Mouse (Mus musculus) MEL (cell line): ENCODE measurements around the gene Ezr. TPM values are rescaled to one million over a fixed set of nuclear protein-coding genes. Genes with fewer than 3 reads are reported as not detected.

Source experiments
- DNase-seq: peaks from one replicate; pipeline ENCODE4 v3.0.0; 2011; ENCODE audit warnings: low read depth, low spot score
- H3K27ac ChIP-seq: 2 replicates; pipeline ENCODE4 v1.5.1; 2012; ENCODE audit warnings: low read depth, mild to moderate bottlenecking, control low read depth, low read length, moderate library complexity; ENCODE audit not compliant: control insufficient read depth
- H3K27me3 ChIP-seq, 2 experiments: fragments of 150-350 bp in 1 of 2; sonication (generic) in 1 of 2; 2 replicates each; pipeline ENCODE4 v1.6.1; 2012; ENCODE audit warnings: low read length in 2 of 2, mild to moderate bottlenecking in 2 of 2, improper control_type of control experiment in 1 of 2, moderate library complexity in 1 of 2; ENCODE audit not compliant: insufficient read depth in 2 of 2, control insufficient read depth in 1 of 2
- H3K36me3 ChIP-seq, 2 experiments: 2 replicates each; pipeline ENCODE4 v1.6.1; 2012 to 2014; ENCODE audit warnings: low read length in 2 of 2, improper control_type of control experiment in 1 of 2, inconsistent platforms in 1 of 2, mild to moderate bottlenecking in 1 of 2; ENCODE audit not compliant: insufficient read depth in 2 of 2, control insufficient read depth in 1 of 2
- H3K4me1 ChIP-seq, 2 experiments: fragments of 150-350 bp in 1 of 2; sonication (generic) in 1 of 2; 2 replicates each; pipeline ENCODE4 v1.6.1; 2012; ENCODE audit warnings: low read length in 2 of 2, improper control_type of control experiment in 1 of 2, mild to moderate bottlenecking in 1 of 2; ENCODE audit not compliant: insufficient read depth in 2 of 2, control insufficient read depth in 1 of 2
- H3K4me3 ChIP-seq, 2 experiments: fragments of 150-350 bp in 1 of 2; sonication (generic) in 1 of 2; 2 replicates each; pipeline ENCODE4 v1.5.1; 2012; ENCODE audit warnings: low read depth in 2 of 2, low read length in 2 of 2, mild to moderate bottlenecking in 2 of 2, moderate library complexity in 2 of 2, control low read depth in 1 of 2, improper control_type of control experiment in 1 of 2; ENCODE audit not compliant: control insufficient read depth in 1 of 2, insufficient read depth in 1 of 2
- H3K79me2 ChIP-seq: 2 replicates; pipeline ENCODE4 v1.6.1; 2012; ENCODE audit warnings: mild to moderate bottlenecking, low read length, moderate library complexity; ENCODE audit not compliant: control insufficient read depth, poor library complexity, insufficient read depth
- H3K9ac ChIP-seq: 2 replicates; pipeline ENCODE4 v1.6.1; 2012; ENCODE audit warnings: low read depth, mild to moderate bottlenecking, control low read depth, low read length, moderate library complexity; ENCODE audit not compliant: control insufficient read depth, poor library complexity, severe bottlenecking
- H3K9me3 ChIP-seq: fragments of 150-350 bp; sonication (generic); replicated peaks from 2 replicates; pipeline ENCODE4 v1.6.1; 2012; ENCODE audit warnings: mild to moderate bottlenecking, low read length, improper control_type of control experiment, moderate library complexity; ENCODE audit not compliant: insufficient read depth
- CHD1 ChIP-seq: IDR thresholded peaks from 2 replicates; pipeline ENCODE4 v1.6.1; 2012; ENCODE audit warnings: low read depth, mild to moderate bottlenecking, inconsistent platforms, low read length, improper control_type of control experiment
- CTCF ChIP-seq, 3 experiments: IDR thresholded peaks in 2 of 3; conservative IDR thresholded peaks in 1 of 3; 2 replicates each; pipeline ENCODE4 v1.5.1; 2011 to 2012; ENCODE audit warnings: low read length in 3 of 3, low read depth in 2 of 3, mild to moderate bottlenecking in 2 of 3, improper control_type of control experiment in 1 of 3, inconsistent platforms in 1 of 3, mixed read lengths in 1 of 3, moderate library complexity in 1 of 3; ENCODE audit not compliant: control insufficient read depth in 1 of 3, insufficient read depth in 1 of 3, poor library complexity in 1 of 3, severe bottlenecking in 1 of 3
- ELF1 ChIP-seq: IDR thresholded peaks from 2 replicates; pipeline ENCODE4 v1.6.1; 2014; ENCODE audit warnings: low read depth, mild to moderate bottlenecking, inconsistent platforms, low read length, improper control_type of control experiment, moderate library complexity
- EP300 ChIP-seq, 2 experiments: IDR thresholded peaks; 2 replicates each; pipeline ENCODE4 v1.6.1; 2011; ENCODE audit warnings: improper control_type of control experiment in 2 of 2, low read length in 2 of 2, low read depth in 1 of 2, mild to moderate bottlenecking in 1 of 2
- GABPA ChIP-seq: IDR thresholded peaks from 2 replicates; pipeline ENCODE4 v1.6.1; 2012; ENCODE audit warnings: low read depth, mild to moderate bottlenecking, inconsistent platforms, low read length, improper control_type of control experiment, moderate library complexity
- GATA1 ChIP-seq: IDR thresholded peaks from 2 replicates; pipeline ENCODE4 v1.6.1; 2011; ENCODE audit warnings: low read depth, low read length, improper control_type of control experiment
- HCFC1 ChIP-seq: IDR thresholded peaks from 2 replicates; pipeline ENCODE4 v1.6.1; 2012; ENCODE audit warnings: low read depth, mild to moderate bottlenecking, inconsistent platforms, low read length, improper control_type of control experiment, moderate library complexity
- MAX ChIP-seq: IDR thresholded peaks from 2 replicates; pipeline ENCODE4 v1.6.1; 2011; ENCODE audit warnings: low read length, improper control_type of control experiment
- MAZ ChIP-seq: IDR thresholded peaks from 2 replicates; pipeline ENCODE4 v1.6.1; 2012; ENCODE audit warnings: low read depth, mild to moderate bottlenecking, inconsistent platforms, low read length, improper control_type of control experiment
- MEF2A ChIP-seq: IDR thresholded peaks from 2 replicates; pipeline ENCODE4 v1.6.1; 2014; ENCODE audit warnings: low read depth, mild to moderate bottlenecking, inconsistent platforms, low read length, improper control_type of control experiment; ENCODE audit not compliant: poor library complexity, insufficient replicate concordance, severe bottlenecking; ENCODE audit errors: extremely low read depth
- MYC ChIP-seq: IDR thresholded peaks from 2 replicates; pipeline ENCODE4 v1.6.1; 2011; ENCODE audit warnings: low read depth, mild to moderate bottlenecking, low read length, improper control_type of control experiment, moderate library complexity
- NELFE ChIP-seq: IDR thresholded peaks from 2 replicates; pipeline ENCODE4 v1.6.1; 2011; ENCODE audit warnings: low read depth, low read length, improper control_type of control experiment
- NRF1 ChIP-seq: IDR thresholded peaks from 2 replicates; pipeline ENCODE4 v1.6.1; 2014; ENCODE audit warnings: low read depth, mild to moderate bottlenecking, inconsistent platforms, low read length, improper control_type of control experiment, moderate library complexity; ENCODE audit not compliant: poor library complexity, insufficient read depth, severe bottlenecking
- POLR2A ChIP-seq, 2 experiments: IDR thresholded peaks; 2 replicates each; pipeline ENCODE4 v1.6.1; 2011 to 2012; ENCODE audit warnings: low read length in 2 of 2, mild to moderate bottlenecking in 2 of 2, control low read depth in 1 of 2, improper control_type of control experiment in 1 of 2, low read depth in 1 of 2, moderate library complexity in 1 of 2; ENCODE audit not compliant: control insufficient read depth in 1 of 2, insufficient read depth in 1 of 2, poor library complexity in 1 of 2
- SIN3A ChIP-seq: IDR thresholded peaks from 2 replicates; pipeline ENCODE4 v1.6.1; 2012; ENCODE audit warnings: low read length, improper control_type of control experiment, inconsistent platforms
- TAL1 ChIP-seq: IDR thresholded peaks from 2 replicates; pipeline ENCODE4 v1.6.1; 2012; ENCODE audit warnings: mild to moderate bottlenecking, inconsistent platforms, low read length, moderate library complexity, mixed read lengths
- TBP ChIP-seq: IDR thresholded peaks from 2 replicates; pipeline ENCODE4 v1.8.0; 2011; ENCODE audit warnings: low read depth, low read length, improper control_type of control experiment
- USF2 ChIP-seq, 2 experiments: IDR thresholded peaks; 2 replicates each; pipeline ENCODE4 v1.6.1; 2011 to 2012; ENCODE audit warnings: improper control_type of control experiment in 2 of 2, low read length in 2 of 2, borderline replicate concordance in 1 of 2, inconsistent platforms in 1 of 2, low read depth in 1 of 2, mild to moderate bottlenecking in 1 of 2; ENCODE audit not compliant: insufficient read depth in 1 of 2
- ZC3H11A ChIP-seq: IDR thresholded peaks from 2 replicates; pipeline ENCODE4 v1.6.1; 2012; ENCODE audit warnings: low read depth, mild to moderate bottlenecking, inconsistent platforms, low read length, improper control_type of control experiment
- polyA plus RNA-seq, 2 experiments: library from polyadenylated mRNA; stranded (reverse) in 1 of 2; unstranded in 1 of 2; fragments of >175 nt in 1 of 2; fragments of >200 nt in 1 of 2; gene quantifications; 2 replicates each; pipeline versions ENCODE4 v1.2.1 to v1.2.4; 2012; ENCODE audit warnings: low replicate concordance in 2 of 2, low read depth in 1 of 2; ENCODE audit not compliant: insufficient read length in 2 of 2, insufficient read depth in 1 of 2, missing spikeins in 1 of 2
- total RNA-seq: library from RNA; depleted of rRNA; stranded (reverse); fragments of 300-350 nt; gene quantifications from 2 replicates; pipeline ENCODE4 v1.2.3, GENCODE M21; 2012

Gene Ezr
- total and polyA plus RNA-seq, 3 experiments: 48.7 to 88.7 TPM; not detected in 1

GRCm38 (mm10) chr17:6804111-6804510, 21.5 kb upstream of the Ezr start:
- DNase-seq: no peak
- Histone ChIP-seq H3K4me3 (no peak overlapping the region; a peak in 1 of 4 replicates), H3K27me3 (no peaks in the 10 kb centered on the region), H3K9me3 (no peaks in the 10 kb centered on the region)
- TF ChIP-seq CTCF (IDR thresholded peaks at IDR 0.05 in 2 of 3, conservative IDR thresholded peaks at IDR 0.05 in 1 of 3; ENCODE audit: control insufficient read depth in 1 of 3, insufficient read depth in 1 of 3, low read depth in 2 of 3, low read length in 3 of 3, poor library complexity in 1 of 3, severe bottlenecking in 1 of 3) (no peak), MYC (no peak), MAX (no peak), GABPA (no peak), CHD1 (no peak), POLR2A (IDR thresholded peaks at IDR 0.05; ENCODE audit: control insufficient read depth in 1 of 2, insufficient read depth in 1 of 2, low read depth in 1 of 2, low read length in 2 of 2, poor library complexity in 1 of 2) (no peak), TBP (no peak), ELF1 (no peak), MAZ (no peak), EP300 (IDR thresholded peaks at IDR 0.05; ENCODE audit: low read depth in 1 of 2, low read length in 2 of 2) (no peak), ZC3H11A (no peak), MEF2A (no peak), SIN3A (no peak)
- TF ChIP-seq, all 39 proteins: peak for 0
- H3K9ac ChIP-seq: no peak overlapping the region
- H3K36me3 ChIP-seq: peaks cover 0 to 12% of the 10 kb centered on the region in 2 experiments; a peak in 2 of 4 replicates
- no peak overlapping the region for H3K27ac ChIP-seq
- H3K4me1 ChIP-seq: peaks cover 5 to 12% of the 10 kb centered on the region in 2 experiments
- H3K79me2 ChIP-seq: no peaks in the 10 kb centered on the region

- Histone ChIP-seq H3K4me3 (no peak overlapping the region), H3K36me3 (peaks cover 0 to 14% of the 10 kb centered on the region in 2 experiments; a peak in 2 of 4 replicates), H3K9me3 (no peaks in the 10 kb centered on the region), H3K9ac (no peak overlapping the region), H3K27ac (no peak overlapping the region), H3K4me1 (peaks cover 5 to 12% of the 10 kb centered on the region in 2 experiments), H3K79me2 (no peaks in the 10 kb centered on the region), H3K27me3 (no peaks in the 10 kb centered on the region)
- no peak for DNase-seq
- TF ChIP-seq USF2 (IDR thresholded peaks at IDR 0.05; ENCODE audit: borderline replicate concordance in 1 of 2, insufficient read depth in 1 of 2, low read depth in 1 of 2, low read length in 2 of 2) (no peak), TAL1 (no peak), NRF1 (no peak), GATA1 (no peak), CTCF (IDR thresholded peaks at IDR 0.05 in 2 of 3, conservative IDR thresholded peaks at IDR 0.05 in 1 of 3; ENCODE audit: control insufficient read depth in 1 of 3, insufficient read depth in 1 of 3, low read depth in 2 of 3, low read length in 3 of 3, poor library complexity in 1 of 3, severe bottlenecking in 1 of 3) (no peak), EP300 (IDR thresholded peaks at IDR 0.05; ENCODE audit: low read depth in 1 of 2, low read length in 2 of 2) (no peak), NELFE (no peak), HCFC1 (no peak)
Observed at GRCm38 (mm10) chr17:6803614-6804013, 21.0 kb upstream of the Ezr start.
